Mouse (Mus musculus) forebrain, embryonic 13.5 days (tissue): ENCODE measurements around the gene 2310022A10Rik. TPM values are rescaled to one million over a fixed set of nuclear protein-coding genes. Genes with fewer than 3 reads are reported as not detected.
A peak's percentile ranks its signal among the peaks of the same experiment; 100 is the strongest.

Experiments used
- ATAC-seq: fragments of 200-750 bp; cut with Nextera tagmentation; 2 replicates; pipeline ENCODE4 v1.8.0; 2017
- H3K27ac ChIP-seq: fragments of 300-500 bp; sonication (generic); 2 replicates; pipeline ENCODE4 v1.5.1; 2015; ENCODE audit warnings: inconsistent platforms, mild to moderate bottlenecking, moderate library complexity
- H3K27me3 ChIP-seq: fragments of 300-500 bp; sonication (generic); 2 replicates; pipeline ENCODE4 v1.6.1; 2015; ENCODE audit warnings: mild to moderate bottlenecking, inconsistent platforms
- H3K36me3 ChIP-seq: fragments of 300-500 bp; sonication (generic); 2 replicates; pipeline ENCODE4 v1.6.1; 2015; ENCODE audit warnings: mild to moderate bottlenecking, inconsistent platforms; ENCODE audit not compliant: poor library complexity, severe bottlenecking
- H3K4me1 ChIP-seq: fragments of 300-500 bp; sonication (generic); 2 replicates; pipeline ENCODE4 v1.6.1; 2015; ENCODE audit warnings: inconsistent platforms
- H3K4me2 ChIP-seq: fragments of 300-500 bp; sonication (generic); 2 replicates; pipeline ENCODE4 v1.6.1; 2015; ENCODE audit warnings: inconsistent platforms, mild to moderate bottlenecking, moderate library complexity
- H3K4me3 ChIP-seq: fragments of 300-500 bp; sonication (generic); 2 replicates; pipeline ENCODE4 v1.5.1; 2015; ENCODE audit warnings: mild to moderate bottlenecking, inconsistent platforms
- H3K9ac ChIP-seq: fragments of 300-500 bp; sonication (generic); 2 replicates; pipeline ENCODE4 v1.6.1; 2015; ENCODE audit warnings: mild to moderate bottlenecking, inconsistent platforms
- H3K9me3 ChIP-seq: fragments of 300-500 bp; sonication (generic); replicated peaks from 2 replicates; pipeline ENCODE4 v1.6.1; 2016; ENCODE audit warnings: inconsistent platforms
- WGBS: fragments of 180-500 bp; shearing (Covaris S2); methylation state at CpG from one replicate; pipeline ENCODE4 v1.1.7; 2015; 5-methylcytosine and 5-hydroxymethylcytosine counted together
- polyA plus RNA-seq: library from polyadenylated mRNA; unstranded; fragments of >200 nt; fragmentation: Nextera tagmentation; extraction: Ambion mirVana; gene quantifications from 2 replicates; pipeline ENCODE4 v1.2.1, GENCODE M21; 2015

Gene 2310022A10Rik
- polyA plus RNA-seq, 1 experiment from 2014 or later: 35.1 TPM

DNA sequence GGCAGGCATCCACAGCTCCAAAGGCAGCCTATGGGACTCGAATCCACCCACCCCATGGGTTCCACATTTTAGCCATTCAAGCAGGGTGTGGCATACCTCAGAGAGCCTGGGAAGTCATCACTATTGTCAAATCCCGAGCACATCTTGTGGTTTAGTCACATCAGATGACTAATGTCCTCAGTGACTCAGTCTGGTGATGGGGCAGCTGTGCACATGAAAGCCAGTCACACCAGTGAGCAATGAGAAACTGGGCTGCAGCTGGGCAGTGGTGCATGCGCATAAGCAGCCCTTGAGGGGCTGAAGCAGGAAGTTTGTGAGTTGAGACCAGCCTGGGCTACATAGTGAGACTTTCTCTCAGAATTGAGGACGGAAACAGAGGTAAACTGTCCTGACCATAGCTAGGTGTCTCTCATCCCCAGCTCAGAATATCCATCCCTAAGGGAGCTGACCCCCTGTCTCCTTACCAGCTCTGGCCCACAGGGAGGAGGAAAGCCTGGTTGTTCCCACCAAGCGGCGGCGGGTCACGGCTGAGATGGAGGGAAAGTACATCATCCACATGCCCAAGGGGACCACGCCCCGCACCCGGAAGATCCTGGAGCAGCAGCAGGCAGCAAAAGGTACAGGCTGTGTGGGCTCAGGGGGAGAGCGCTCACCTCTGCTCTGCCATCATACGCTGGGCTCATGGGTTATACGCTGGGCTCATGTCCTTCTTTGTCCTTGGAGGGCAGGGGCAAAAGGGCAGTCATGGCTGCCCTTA lies 21.3 kb downstream of the 2310022A10Rik start:
- no peaks in the 10 kb centered on the region for H3K9me3 ChIP-seq
- H3K4me3 ChIP-seq: no peak overlapping the region
- no peak overlapping the region for H3K27ac ChIP-seq
- H3K27me3 ChIP-seq: no peaks in the 10 kb centered on the region
- ATAC-seq: no peak
- no peak overlapping the region for H3K9ac ChIP-seq
- H3K36me3 ChIP-seq: peaks cover 88% of the 10 kb centered on the region
- H3K4me2 ChIP-seq: no peak overlapping the region
- 95% methylated on average over 14 of the region's 14 CpGs for WGBS
- no peaks in the 10 kb centered on the region for H3K4me1 ChIP-seq

DNA sequence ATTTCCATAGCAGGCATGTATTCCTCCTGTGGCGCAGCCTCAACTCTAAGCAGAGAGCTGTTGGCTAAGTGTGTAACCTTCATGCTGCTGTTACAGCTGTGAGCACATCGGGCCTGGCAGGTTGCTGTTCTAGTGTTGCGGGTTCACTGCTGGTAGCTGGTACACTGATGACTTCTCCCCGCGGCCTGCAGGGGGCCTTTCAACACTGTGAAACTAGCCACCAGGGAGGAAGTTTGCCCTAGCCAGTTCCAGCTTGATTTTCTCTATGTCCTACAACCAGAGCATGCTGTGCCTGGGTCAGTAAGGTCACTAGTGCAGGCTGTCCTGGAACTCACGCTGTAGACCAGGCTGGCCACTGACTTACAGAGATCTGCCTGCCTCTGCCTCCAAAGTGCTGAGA lies 23.9 kb downstream of the 2310022A10Rik start:
- Histone ChIP-seq H3K4me2 (no peak overlapping the region), H3K4me1 (no peaks in the 10 kb centered on the region), H3K36me3 (peaks cover 92% of the 10 kb centered on the region), H3K27ac (no peak overlapping the region), H3K9me3 (no peaks in the 10 kb centered on the region), H3K27me3 (no peaks in the 10 kb centered on the region), H3K4me3 (no peak overlapping the region), H3K9ac (no peak overlapping the region)
- WGBS: 68% methylated on average over 6 of the region's 6 CpGs
- no peak for ATAC-seq

DNA sequence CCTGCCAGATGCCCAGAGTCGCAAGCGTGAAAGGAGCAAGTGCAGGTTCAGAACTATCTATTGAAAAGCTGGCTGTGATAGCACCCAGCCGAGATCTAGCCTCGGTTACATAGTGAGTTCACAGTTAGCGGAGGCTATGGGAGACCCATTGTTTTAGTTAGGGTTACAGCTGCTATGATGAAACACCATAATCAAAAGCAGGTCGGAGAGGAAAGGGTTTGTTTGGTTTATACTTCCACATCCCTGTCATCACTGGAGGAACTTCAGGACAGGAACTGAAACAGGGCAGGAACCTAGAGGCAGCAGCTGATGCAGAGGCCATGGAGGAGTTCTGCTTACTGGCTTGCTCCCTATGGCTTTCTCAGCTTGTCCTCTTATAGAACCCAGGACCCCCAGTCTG lies 24.6 kb downstream of the 2310022A10Rik start:
- Histone ChIP-seq H3K4me1 (no peaks in the 10 kb centered on the region), H3K4me2 (no peak overlapping the region), H3K9me3 (no peaks in the 10 kb centered on the region), H3K4me3 (no peak overlapping the region), H3K27ac (no peak overlapping the region), H3K27me3 (no peaks in the 10 kb centered on the region), H3K36me3 (peaks cover 92% of the 10 kb centered on the region), H3K9ac (no peak overlapping the region)
- 99% methylated on average over 6 of the region's 6 CpGs for WGBS
- no peak for ATAC-seq

DNA sequence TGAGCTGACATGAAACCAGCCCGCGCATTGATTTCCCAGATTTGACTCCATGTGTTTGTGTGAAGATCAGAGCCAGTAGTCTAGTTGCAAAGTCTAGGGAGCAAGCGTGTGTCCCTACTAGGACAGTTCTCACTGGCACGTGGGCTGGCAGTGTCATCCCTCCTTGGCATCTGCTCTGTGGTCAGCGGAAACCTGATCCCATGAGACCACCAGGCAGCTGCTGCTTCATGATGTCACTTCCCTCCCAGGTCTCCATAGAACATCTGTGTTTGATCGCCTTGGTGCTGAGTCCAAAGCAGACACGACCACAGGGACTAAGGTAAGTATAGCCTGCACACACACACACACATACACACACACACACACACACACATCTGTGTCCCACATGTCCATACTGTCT lies 25.4 kb downstream of the 2310022A10Rik start:
- WGBS: 95% methylated on average over 7 of the region's 7 CpGs
- Histone ChIP-seq H3K9ac (no peak overlapping the region), H3K4me3 (no peak overlapping the region), H3K4me1 (no peaks in the 10 kb centered on the region), H3K4me2 (no peak overlapping the region), H3K27me3 (no peaks in the 10 kb centered on the region), H3K36me3 (peaks cover 99% of the 10 kb centered on the region), H3K9me3 (no peaks in the 10 kb centered on the region), H3K27ac (no peak overlapping the region)
- ATAC-seq: no peak

DNA sequence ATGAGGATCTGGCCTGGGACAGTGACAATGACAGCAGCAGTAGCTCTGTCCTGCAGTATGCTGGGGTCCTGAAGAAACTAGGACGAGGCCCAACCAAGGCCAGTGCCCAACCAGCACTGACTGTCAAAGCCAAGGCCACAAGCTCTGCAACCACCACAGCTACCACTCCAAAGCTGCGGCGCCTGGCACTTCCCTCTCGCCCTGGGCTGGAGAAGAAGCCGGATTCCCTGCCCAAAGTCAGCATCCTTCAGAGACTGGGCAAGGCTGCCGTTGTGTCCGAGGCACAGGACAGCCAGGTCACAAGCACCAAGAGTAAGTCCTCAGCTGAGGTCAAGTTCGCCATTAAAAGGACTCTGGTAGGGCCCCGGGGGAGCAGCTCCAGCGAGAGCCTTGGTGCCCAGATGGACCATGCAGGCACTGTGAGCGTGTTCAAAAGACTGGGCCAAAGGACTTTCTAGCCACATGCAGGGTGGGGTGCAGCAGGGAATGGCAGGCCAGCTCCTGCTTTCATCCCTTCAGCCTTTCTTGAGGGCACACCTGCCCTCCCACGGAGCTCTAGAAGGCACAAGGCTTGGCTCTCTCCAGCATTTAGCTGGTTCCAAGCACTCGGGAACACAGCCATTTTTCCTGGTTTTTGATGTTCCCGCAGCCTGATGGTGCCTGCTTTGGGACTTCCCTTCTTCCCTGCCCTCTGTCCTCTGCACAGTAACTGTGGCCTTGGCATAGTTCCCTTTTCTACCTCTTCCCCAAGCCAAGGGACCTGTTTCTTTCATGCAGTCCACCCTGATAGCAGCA lies 27.5 kb downstream of the 2310022A10Rik start:
- H3K27ac ChIP-seq: no peak overlapping the region
- H3K36me3 ChIP-seq: peaks cover 87% of the 10 kb centered on the region
- WGBS: 93% methylated on average over 14 of the region's 14 CpGs
- no peaks in the 10 kb centered on the region for H3K4me1 ChIP-seq
- H3K4me3 ChIP-seq: no peak overlapping the region
- H3K9ac ChIP-seq: no peak overlapping the region
- no peaks in the 10 kb centered on the region for H3K9me3 ChIP-seq
- H3K4me2 ChIP-seq: no peak overlapping the region
- no peaks in the 10 kb centered on the region for H3K27me3 ChIP-seq
- ATAC-seq: no peak

DNA sequence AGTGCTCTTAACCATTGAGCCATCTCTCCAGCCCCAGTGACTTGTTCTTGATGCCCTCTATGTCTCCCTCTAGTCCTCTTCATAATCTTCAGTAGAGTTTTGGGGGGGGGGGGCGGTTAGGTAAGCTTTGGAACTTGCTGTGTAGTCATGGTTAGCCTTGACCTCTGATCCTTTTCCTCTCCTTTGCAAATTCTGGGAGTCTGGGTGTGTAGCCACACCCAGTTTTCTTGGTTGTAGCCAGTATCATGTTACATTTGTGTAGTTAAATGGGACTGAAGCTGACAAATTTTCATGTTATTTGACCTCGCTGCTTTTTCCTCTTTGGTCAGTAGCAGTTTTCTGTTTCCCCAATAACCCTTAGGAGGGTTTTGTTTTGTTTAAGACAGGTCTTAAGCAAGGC lies 33.8 kb downstream of the 2310022A10Rik start:
- Histone ChIP-seq H3K4me2 (no peak overlapping the region), H3K9ac (no peak overlapping the region), H3K27ac (no peak overlapping the region), H3K27me3 (no peaks in the 10 kb centered on the region), H3K36me3 (peaks cover 25% of the 10 kb centered on the region), H3K4me1 (no peaks in the 10 kb centered on the region), H3K9me3 (no peaks in the 10 kb centered on the region), H3K4me3 (no peak overlapping the region)
- WGBS: 78% methylated on average over 2 of the region's 2 CpGs
- no peak for ATAC-seq

DNA sequence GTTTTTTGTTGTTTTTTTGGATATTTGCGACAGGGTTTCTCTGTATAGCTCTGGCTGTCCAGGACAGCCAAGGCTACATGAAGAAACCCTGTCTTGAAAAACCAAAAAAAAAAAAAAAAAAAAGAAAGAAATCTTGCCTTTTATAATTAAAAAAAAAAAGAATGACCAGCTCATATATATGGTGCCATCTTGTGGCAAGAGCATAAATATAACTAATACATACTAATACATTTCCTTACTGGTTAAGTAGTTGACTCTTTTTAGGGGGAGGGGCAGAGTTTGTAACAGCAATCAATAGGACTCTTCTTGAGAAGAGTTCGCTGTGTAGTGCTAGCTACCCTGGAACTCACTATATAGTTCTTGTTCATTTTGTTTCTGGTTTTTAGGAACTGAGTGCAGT lies 34.7 kb downstream of the 2310022A10Rik start:
- H3K27me3 ChIP-seq: no peaks in the 10 kb centered on the region
- peaks cover 16% of the 10 kb centered on the region for H3K36me3 ChIP-seq
- no peak overlapping the region for H3K4me3 ChIP-seq
- WGBS: 91% methylated on average over 2 of the region's 2 CpGs
- no peak overlapping the region for H3K27ac ChIP-seq
- no peak for ATAC-seq
- H3K4me1 ChIP-seq: peaks cover 5% of the 10 kb centered on the region
- H3K9me3 ChIP-seq: no peaks in the 10 kb centered on the region
- H3K9ac ChIP-seq: no peak overlapping the region
- no peak overlapping the region for H3K4me2 ChIP-seq

DNA sequence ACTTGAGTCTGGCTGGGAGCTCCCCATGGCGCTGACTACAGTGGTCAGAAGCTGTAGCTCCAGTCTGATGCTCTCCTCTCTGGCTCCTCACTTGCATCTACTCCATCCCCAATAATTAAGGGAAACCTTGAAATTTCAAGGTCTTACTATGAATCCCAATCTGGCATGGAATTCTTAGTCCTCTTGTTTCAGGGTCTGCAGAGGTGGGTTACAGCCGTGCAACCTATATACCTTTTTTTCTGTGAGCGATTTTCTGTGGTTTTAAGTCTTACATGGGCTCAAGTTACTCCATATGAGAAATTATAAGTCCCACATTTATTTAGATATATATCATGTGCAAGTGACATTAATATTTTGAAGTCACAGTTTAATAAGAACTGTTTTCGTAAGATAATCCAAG lies 37.1 kb downstream of the 2310022A10Rik start:
- ATAC-seq: no peak
- Histone ChIP-seq H3K4me1 (peaks cover 17% of the 10 kb centered on the region), H3K9ac (no peak overlapping the region), H3K27ac (no peak overlapping the region), H3K4me3 (no peak overlapping the region), H3K36me3 (peaks cover 7% of the 10 kb centered on the region), H3K27me3 (no peaks in the 10 kb centered on the region), H3K4me2 (no peak overlapping the region), H3K9me3 (no peaks in the 10 kb centered on the region)
- 96% methylated on average over 4 of the region's 4 CpGs for WGBS

DNA sequence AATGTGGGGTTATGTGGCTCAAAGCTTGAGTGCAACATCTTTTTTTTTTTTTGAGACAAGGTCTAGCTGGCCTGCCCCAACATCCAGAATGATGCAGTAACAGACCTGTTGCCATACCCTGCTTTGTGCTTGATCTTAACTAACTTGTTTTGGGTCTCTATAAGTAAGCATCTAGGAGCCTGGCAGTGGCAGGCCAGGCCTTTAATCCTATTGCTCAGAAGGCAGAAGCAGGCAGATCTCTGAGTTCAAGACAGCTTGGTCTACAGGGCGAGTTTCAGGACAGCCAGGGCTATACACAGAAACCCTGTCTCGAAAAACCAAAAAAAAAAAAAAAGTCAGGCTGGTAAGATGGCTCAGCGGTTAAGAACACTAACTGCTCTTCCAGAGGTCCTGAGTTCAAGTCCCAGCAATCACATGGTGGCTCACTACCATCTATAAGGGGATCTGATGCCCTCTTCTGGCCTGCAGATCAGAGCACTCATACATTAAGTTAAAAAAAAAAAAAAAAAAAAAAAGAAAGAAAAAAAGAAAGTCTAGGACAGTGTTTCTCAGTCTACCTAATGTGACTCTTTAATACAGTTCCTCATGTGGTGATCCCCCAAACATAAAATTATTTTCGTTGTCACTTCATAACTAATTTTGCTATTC lies 37.7 kb downstream of the 2310022A10Rik start:
- 0 out of 2 replicates have a peak, but pooled peaks cover 3% of the 10 kb centered on the region for H3K36me3 ChIP-seq
- peak overlapping the region; percentile 80 for H3K4me2 ChIP-seq
- H3K27me3 ChIP-seq: no peaks in the 10 kb centered on the region
- 65% methylated on average over 4 of the region's 4 CpGs for WGBS
- peak overlapping the region; percentile 74 for H3K4me3 ChIP-seq
- peak overlapping the region; percentile 98 for H3K27ac ChIP-seq
- peaks cover 17% of the 10 kb centered on the region for H3K4me1 ChIP-seq
- H3K9me3 ChIP-seq: no peaks in the 10 kb centered on the region
- H3K9ac ChIP-seq: peak overlapping the region; percentile 56
- ATAC-seq: 0 out of 2 replicates have a peak, but pooled peaks have one; percentile 1

DNA sequence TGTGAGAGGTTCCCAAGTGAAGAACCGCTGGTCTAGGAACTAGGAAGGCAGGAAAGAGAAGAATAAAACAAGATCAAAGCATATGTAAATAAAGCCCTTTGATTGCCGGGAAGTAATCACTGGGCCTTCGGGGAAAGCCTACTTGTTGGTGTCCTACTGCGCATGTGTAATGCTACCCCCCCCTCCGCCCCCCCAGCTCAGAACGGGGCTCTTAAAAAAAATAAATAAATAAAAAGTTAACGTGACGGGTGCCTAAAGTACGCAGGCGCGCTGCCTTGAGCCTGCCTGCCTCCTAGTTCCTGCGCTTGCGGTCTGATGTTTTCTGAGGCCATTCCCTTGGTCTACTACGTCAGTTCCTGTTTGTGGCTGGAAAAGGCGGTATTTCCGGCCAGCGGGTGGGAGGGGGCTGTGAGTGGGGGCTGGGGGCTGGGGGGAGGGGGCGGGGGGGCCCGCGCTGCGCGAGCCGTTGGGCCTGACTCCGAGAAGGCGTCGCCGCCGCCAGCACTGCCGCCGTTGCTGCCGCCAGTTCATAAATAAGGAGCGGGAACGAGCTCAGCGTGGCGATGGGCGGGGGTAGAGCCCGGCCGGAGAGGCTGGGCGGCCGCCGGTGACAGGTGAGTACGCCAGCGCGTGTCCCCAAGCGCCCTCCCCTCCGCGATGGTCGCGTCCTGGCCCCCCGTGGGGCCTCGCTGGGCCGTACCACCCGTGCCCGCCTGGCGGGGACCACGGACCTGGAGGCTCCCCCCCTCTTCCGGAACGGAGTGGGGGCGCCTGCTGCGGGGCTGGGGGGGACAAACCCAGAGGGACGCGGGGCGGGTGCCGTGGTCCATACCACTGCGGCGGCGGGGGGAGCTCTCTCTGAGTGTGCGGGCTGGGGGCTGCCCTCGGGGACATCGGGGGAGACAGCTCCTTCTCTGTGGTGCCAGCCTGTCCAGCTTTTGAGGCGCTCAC lies 38.5 kb downstream of the 2310022A10Rik start, which contains the start of gene Akt2:
TSS of gene Akt2 (plus strand) at position 287 of the 951 bp plus-strand sequence.
- WGBS: under 1% methylated on average over 61 of the region's 71 CpGs
- peaks cover 25% of the 10 kb centered on the region for H3K4me1 ChIP-seq
- H3K9ac ChIP-seq: peak within 1 kb of the TSS; percentile 93
- H3K4me2 ChIP-seq: peak within 1 kb of the TSS; percentile 80
- H3K4me3 ChIP-seq: peak within 1 kb of the TSS; percentile 74
- ATAC-seq: peak; percentile 96
- H3K36me3 ChIP-seq: 0 out of 2 replicates have a peak, but pooled peaks cover 3% of the 10 kb centered on the region
- no peaks in the 10 kb centered on the region for H3K27me3 ChIP-seq
- peak within 1 kb of the TSS; percentile 98 for H3K27ac ChIP-seq
- H3K9me3 ChIP-seq: no peaks in the 10 kb centered on the region

DNA sequence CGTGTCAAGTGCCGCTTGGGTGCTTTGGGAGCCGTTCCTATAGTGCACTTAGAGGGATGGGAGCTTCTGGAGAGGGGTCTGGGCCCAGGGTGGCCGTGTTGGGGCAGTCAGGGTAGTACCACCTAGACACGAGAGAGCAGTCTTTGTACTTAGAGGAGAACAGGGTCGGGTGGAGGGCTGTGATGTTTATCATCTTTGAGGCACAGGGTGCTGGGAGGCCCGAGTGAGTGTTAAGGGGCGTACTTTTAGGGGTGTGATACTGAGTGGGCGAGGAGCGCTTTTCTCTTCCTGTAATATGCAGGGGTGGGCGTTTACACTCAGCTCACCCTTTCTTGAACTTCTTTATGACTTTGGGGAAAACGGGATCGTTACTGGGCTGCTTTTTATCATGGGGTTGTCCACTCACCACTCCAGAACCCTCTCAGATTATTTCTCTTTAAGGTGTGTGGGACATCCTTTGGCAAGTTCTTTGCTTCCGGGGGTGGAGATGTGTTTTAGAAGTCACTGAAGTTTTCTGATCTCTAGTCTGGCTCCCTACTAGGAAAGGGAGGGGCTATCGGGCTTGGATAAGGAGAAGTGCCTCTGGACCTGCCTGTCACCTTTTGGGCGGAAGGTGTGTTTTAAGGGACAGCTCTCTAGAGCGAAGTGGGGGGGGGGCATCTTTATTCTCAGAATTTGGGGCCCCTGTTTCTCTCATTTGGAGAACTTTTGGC lies 39.3 kb downstream of the 2310022A10Rik start:
- H3K9me3 ChIP-seq: no peaks in the 10 kb centered on the region
- peak overlapping the region; percentile 98 for H3K27ac ChIP-seq
- no peaks in the 10 kb centered on the region for H3K27me3 ChIP-seq
- peak overlapping the region; percentile 93 for H3K9ac ChIP-seq
- 0 out of 2 replicates have a peak, but pooled peaks cover 3% of the 10 kb centered on the region for H3K36me3 ChIP-seq
- WGBS: under 1% methylated on average over 17 of the region's 17 CpGs
- H3K4me1 ChIP-seq: peaks cover 32% of the 10 kb centered on the region
- peak overlapping the region; percentile 80 for H3K4me2 ChIP-seq
- H3K4me3 ChIP-seq: peak overlapping the region; percentile 74
- ATAC-seq: peak; percentile 75
